Mouse (Mus musculus) stomach, postnatal 0 days (tissue): ENCODE data around the gene Trp53i11.

Source experiments
- CTCF ChIP-seq: IDR thresholded peaks from 2 replicates; pipeline ENCODE4 v1.5.1; 2016; ENCODE audit warnings: antibody characterized with exemption, low read depth, mild to moderate bottlenecking, moderate library complexity
- EP300 ChIP-seq: optimal IDR thresholded peaks from 2 replicates; pipeline ENCODE3; 2016; ENCODE audit warnings: antibody characterized with exemption

GRCm38 (mm10) chr2:93177668-93178312 is 9.6 kb upstream of the Trp53i11 start:
- TF ChIP-seq EP300 (no peak), CTCF (no peak)
